Mouse (Mus musculus): Measurements from ENCODE around the gene Pglyrp1. TPM values are rescaled to one million over a fixed set of nuclear protein-coding genes. Genes with fewer than 3 reads are reported as not detected.
"Not testable (repeated sequence)": the region's sequence is repeated elsewhere in the genome, so short reads cannot be mapped to it uniquely, and the experiment has no call there.

Pglyrp1 gene
- total RNA-seq (2021): 1 to 10 TPM; 1.1 to 2.8 TPM
- long read RNA-seq, experiment 1, partial matches to known transcripts: 0 of 1 reads
- long read RNA-seq, experiment 1, other reads (novel, unspliced or antisense): 1 of 1 reads
- long read RNA-seq, experiment 2: 0 reads

- DNase-seq (ENCODE audit: low spot score in 2 of 2): not testable (repeated sequence)
These were observed at the start of gene Pglyrp1 for GRCm38 (mm10) chr7:18871031-18871430. Gene Pglyrp1, plus strand, starts transcription at chr7:18871331.

GRCm38 (mm10) chr7:18821507-18821906 lies 49.6 kb upstream of the Pglyrp1 start, which contains the start of gene Psg17:
Gene Psg17, minus strand, starts transcription at chr7:18821607.
- no peak for DNase-seq (ENCODE audit: low spot score in 2 of 2)

DNA sequence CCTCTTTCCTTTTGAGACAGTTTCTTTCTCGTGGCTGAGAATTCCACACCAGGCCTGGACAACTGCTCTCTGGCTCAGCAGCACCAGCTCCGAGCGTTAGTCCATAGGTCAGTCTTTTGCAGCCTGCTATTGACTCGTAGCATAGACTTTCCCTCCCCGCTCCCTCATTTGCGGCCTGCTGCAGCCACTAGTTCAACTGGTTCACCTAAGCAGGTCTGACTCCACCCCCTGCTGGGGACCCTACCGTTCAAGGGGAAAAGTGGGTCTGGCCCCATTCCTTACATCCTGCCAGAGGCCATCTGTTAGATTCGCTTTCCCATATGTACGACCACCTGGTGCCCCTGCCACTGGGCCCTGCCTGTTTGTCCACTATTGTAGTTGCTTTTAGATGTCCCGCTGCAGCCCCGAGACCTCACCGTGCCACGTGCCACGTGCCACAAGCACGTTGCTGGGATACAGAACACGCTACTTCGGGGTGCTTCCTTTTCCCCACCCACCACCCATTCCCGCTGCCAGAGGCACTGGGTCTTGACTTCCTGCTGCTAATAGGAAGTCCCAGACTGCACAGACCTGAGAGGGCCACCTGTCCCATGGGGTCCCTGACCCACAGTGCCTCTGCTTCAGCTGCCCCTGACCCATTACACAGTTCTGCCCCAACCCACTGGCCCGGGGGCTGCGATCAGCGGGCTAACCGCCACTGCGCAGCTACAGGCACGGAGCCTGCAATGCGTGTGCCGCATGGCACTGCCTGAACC lies 43.2 kb upstream of the Pglyrp1 start:
- no peak for DNase-seq (ENCODE audit: low spot score in 2 of 2)

GRCm38 (mm10) chr7:18828592-18828991 lies 42.5 kb upstream of the Pglyrp1 start:
- no peak for DNase-seq (ENCODE audit: low spot score in 2 of 2)

DNA sequence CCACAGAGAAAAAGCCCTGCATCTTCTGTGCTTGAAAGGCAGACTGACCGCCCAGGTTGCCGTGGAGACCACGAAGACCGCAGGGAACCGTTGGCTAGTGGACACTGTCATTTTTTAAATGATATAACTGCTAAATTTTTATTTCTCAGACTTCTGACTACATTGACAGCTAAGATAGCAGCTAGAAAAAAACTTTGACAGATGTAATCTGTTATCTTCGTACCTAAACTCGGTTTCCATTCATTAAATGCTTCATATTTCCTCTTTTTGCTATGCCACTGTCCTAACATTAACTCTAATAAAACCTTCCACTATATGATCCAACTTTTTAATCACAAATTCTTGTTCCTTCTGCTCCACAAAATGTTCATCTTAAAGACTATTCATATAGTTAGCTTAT lies 41.6 kb upstream of the Pglyrp1 start:
- DNase-seq (ENCODE audit: low spot score in 2 of 2): no peak

- no peak for DNase-seq (ENCODE audit: low spot score in 2 of 2)
These were observed 38.8 kb upstream of the Pglyrp1 start for GRCm38 (mm10) chr7:18832298-18832697.

DNA sequence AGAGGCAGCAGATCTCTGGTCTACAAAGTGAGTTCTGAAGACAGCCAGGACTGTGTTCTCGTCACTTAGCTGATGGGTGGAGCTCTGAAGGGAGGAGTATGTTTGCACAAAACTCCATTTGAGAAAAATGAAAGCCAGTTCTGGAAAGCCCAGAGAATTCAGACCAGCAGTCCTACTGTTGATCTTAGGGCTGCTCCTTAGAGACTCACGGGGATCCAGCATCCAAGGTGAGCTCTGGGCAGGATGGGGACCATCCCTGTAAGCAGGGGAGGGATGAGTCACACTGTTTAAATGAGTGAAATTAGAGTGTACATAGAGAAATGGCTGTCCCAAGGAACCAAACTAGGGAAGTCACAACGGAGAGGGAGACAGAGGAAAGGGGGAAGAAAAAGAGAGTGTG lies 31.3 kb upstream of the Pglyrp1 start, which contains the start of gene Mill2:
TSS of gene Mill2 (plus strand) at position 102 of the 400 bp plus-strand sequence.
- DNase-seq (ENCODE audit: low spot score in 2 of 2): no peak

- peak; percentile 26 to 39 for DNase-seq (ENCODE audit: low spot score in 2 of 2)
These were observed 30.6 kb upstream of the Pglyrp1 start for GRCm38 (mm10) chr7:18840386-18841173.

DNA sequence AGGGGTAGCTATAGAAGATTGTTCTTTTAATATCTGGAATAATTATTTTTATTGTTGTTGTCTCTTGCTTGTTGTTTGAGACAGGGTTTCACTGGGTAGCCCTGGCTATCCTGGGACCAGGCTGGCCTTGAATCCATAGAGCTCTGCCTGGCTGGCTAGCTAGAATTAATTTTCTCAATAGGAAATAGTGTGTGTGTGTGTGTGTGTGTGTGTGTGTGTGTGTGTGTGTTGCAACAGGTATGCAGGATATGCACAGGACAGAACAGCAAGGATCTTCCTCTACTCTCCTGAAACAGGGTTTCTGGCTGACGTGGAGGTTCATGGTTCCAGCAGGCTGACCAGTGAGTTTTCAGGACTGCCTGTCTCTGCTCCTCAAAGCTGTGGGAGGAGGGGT lies 30.0 kb upstream of the Pglyrp1 start:
- DNase-seq (ENCODE audit: low spot score in 2 of 2): no peak

DNA sequence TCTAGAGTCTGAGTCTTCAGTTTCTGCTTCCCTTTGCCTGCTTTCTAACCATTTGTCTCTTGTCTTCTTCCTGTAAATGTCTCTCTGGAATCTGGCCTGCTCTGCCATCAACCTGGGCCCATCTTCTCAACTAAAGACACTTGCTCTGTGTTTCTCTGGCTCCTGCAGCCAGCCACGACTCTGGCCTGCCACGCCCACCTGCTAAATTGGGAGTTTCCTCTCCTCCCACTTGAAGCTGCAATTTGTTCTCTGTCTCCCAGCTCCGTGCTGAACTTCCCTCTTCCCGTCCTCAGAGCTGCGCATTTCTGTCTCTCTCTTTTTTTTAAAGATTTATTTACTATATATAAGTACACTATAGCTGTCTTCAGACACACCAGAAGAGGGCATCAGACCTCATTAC lies 26.3 kb upstream of the Pglyrp1 start:
- no peak for DNase-seq (ENCODE audit: low spot score in 2 of 2)

DNA sequence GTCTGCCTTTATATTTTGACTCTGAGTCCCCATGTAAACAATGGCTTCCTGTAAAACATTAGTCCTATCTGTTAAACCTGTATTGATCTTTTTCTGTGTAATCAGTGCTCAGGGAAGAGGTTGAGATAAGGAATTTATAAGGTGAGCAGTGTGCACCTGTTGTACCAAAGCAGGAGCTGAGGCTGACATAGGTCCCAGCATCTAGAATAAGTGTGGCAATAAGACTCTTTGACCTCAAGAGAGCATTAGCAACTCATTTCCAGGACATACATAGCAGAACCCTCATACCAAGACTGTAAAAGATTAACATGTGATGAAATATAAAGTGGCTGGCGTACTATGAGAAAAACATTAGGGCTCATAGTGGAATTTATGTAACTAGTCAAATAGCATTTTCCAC lies 22.7 kb upstream of the Pglyrp1 start:
- DNase-seq (ENCODE audit: low spot score in 2 of 2): no peak

GRCm38 (mm10) chr7:18858310-18858916 lies 12.7 kb upstream of the Pglyrp1 start:
- no peak for DNase-seq (ENCODE audit: low spot score in 2 of 2)

DNA sequence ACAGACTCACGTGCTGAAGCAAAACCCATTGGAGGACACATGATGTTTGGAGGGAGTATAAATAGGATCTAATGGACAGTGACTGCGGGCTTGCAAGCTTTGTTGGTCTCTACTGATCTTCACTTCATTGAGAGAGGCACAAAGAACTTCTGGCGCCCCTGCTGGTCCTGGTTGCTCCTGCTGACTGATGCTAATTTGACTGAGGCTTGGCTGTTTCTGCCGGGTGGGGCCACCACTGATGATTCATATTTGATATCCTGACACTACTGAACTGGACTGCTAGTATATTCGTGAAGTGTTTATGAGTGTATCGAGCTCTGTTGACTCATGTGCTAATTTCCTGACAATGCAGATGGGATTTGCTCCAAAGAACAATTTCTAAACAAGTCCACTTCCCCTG lies 8.3 kb upstream of the Pglyrp1 start:
- no peak for DNase-seq (ENCODE audit: low spot score in 2 of 2)

DNA sequence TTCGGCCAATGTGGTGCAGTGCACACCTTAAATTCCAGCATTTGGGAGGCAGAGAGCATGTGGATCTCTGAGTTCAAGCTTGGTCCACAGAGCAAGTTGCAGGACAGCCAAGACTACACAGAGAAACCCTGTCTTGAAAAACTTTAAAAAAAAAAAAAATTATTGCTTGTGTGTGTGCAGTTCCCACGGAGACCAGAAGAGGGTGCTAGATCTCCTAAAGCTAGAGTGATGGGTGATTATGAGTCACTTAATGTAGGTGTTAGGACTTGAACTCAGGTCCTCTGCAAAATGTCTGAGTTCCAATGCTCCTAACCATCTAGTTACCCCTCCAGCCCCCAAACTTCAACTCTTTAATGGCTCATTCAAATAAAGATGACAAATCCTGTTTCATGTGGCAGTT lies 2.6 kb upstream of the Pglyrp1 start:
- no peak for DNase-seq (ENCODE audit: low spot score in 2 of 2)

DNA sequence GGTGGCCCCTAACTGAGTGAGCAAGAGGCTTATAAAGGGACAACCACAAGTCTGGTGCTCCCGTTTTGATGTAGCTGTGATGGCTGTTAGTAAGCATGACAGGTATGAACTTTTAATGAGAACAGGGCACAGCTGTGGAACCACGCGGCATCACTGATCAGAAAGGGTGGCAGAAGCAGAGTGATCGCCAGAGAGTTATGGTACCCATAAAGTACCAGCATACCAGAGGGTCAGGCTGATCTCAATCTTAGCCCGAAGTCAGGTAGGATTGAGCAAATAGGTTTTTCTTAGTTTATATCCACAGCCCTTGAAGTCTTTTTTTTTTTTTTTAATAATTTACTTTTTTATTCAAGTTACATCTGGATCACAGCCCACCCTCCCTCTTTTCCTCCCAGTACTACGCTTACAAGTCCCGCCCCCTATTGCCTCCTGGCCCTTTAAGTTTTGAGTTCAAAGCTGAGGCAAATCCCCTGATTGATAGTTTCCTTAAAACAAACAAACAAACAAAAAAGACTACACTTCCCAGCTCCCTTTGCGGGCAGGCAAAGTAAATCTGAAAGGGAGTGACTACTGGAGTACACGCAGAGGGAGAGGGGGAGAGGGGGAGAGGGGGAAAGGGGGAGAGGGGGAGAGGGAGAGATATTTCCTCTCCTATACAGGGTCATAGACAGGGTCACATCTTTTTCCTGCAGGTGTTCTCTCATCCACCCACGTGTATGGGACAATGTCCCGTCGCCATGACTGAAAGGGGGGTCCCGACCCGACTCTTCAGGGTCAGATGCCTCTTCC lies 1.1 kb downstream of the Pglyrp1 start:
- no peak for DNase-seq (ENCODE audit: low spot score in 2 of 2)

DNA sequence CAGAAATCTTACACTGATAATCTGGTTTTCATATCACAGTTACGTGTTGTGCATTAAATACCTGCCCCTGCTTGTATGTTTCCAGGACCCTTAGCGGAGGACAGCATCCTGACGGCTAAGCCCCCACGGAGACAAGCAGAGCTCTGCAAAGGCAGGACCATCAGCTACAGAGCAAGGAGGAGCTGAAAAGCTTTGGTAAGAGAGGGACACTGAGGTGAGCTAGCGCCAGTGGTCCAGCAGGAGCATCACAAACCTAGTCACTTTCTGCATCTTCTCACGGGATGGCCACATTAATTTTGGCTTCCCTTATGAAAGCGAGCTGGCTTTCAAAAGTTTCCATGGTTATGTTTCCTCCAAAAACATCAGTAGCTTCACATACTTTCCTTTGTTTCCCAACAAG lies 1.7 kb downstream of the Pglyrp1 start:
- DNase-seq (ENCODE audit: low spot score in 2 of 2): no peak

DNA sequence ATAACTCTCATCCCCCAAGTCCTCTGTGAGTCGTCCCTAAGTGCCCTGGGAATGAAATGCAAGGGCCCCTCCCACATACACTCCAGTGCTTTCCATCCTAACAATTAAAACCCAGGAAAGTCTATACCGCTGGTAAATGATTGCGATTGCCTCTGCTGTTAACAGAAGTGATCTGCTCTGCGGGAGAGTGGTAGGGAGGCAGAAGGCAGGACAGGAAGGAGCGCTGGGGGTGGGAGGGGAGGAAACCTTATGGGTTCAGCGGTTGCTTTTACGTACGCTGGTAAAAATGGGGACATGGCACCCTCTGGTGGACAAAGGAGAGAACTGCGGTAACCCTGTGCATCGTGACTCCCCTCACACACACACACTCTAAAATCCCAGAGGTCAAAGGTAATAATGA lies 2.1 kb downstream of the Pglyrp1 start:
- DNase-seq (ENCODE audit: low spot score in 2 of 2): peak; percentile 62 to 69

GRCm38 (mm10) chr7:18875372-18875771 lies 4.2 kb downstream of the Pglyrp1 start:
- DNase-seq (ENCODE audit: low spot score in 2 of 2): no peak

DNA sequence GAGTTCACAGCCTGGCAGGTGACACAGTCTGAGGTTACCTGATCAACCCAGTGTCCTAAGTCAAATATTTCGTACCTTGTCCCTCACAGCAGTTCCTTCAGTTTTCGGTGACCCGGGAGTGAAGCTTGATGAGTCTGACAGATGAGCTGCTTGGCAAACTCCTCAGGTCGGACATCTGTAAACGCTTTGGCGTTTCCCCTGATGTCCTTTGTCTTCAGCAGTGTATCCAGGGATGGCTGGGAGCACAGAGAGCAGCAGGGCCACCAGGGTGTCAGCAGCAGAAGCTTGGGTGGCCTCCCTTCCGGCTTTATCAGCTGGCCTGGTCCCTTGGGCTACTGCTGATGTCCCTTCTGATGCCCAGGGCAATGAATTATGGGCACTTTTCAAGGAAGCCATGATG lies 7.6 kb downstream of the Pglyrp1 start:
- DNase-seq (ENCODE audit: low spot score in 2 of 2): no peak

GRCm38 (mm10) chr7:18883991-18884744 lies 13.0 kb downstream of the Pglyrp1 start:
- DNase-seq (ENCODE audit: low spot score in 2 of 2): no peak
